ENCODE assay signal across 8 mouse cellular contexts in the genomic region with DNA sequence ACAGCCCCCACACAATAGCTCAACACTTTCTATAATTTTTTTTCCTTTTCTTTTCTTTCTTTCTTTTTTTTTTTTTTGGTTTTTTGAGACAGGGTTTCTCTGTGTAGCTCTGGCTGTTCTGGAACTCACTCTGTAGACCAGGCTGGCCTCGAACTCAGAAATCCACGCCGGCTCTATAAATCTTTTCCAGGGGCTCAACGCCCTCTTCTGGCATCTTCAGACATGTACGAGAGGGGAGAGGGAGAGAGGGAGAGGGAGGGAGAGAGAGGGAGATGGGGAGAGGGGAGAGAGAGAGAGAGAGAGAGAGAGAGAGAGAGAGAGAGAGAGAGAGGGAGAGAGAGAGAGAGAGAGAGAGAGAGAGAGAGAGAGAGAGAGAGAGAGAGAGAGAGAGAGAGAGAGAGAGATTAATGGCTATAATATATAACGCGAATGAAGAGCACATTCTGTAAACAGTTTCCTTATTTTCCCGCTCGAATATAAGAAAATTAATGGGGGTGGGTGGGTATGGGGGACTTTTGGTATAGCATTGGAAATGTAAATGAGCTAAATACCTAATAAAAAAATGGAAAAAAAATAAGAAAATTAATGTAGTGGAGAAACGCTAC. TPM values are rescaled to one million over a fixed set of nuclear protein-coding genes. Genes with fewer than 3 reads are reported as not detected.
A peak's percentile ranks its signal among the peaks of the same experiment; 100 is the strongest.
DNase-seq lines count a peak whose midpoint lies in the region; ATAC-seq and TF ChIP-seq lines count a peak whose summit lies in the region.
"Not testable (repeated sequence)": the region's sequence is repeated elsewhere in the genome, so short reads cannot be mapped to it uniquely, and the experiment has no call there.

No protein-coding gene starts in this region.

- TF ChIP-seq POLR2A in heart, adult 2 months (IDR thresholded peaks at IDR 0.05; ENCODE audit: insufficient read depth, low read depth, low read length), result not testable (repeated sequence)

- peak overlapping the region; percentile 56 for H3K4me3 ChIP-seq in C2C12 (ENCODE audit: insufficient read depth, poor library complexity, severe bottlenecking)
- H3K4me3 ChIP-seq in embryonic facial prominence, embryonic 10.5 days, result peak overlapping the region; percentile 91
- peak overlapping the region; percentile 94 for H3K4me3 ChIP-seq in heart, adult 2 months
- peak overlapping the region; percentile 79 for H3K4me3 ChIP-seq in intestine, embryonic 14.5 days (ENCODE audit: low read depth, low read length)
- peak overlapping the region; percentile 91 for H3K4me3 ChIP-seq in midbrain, embryonic 12.5 days

- H3K27me3 ChIP-seq in C2C12 (ENCODE audit: control insufficient read depth, insufficient read depth, insufficient read length); embryonic facial prominence, embryonic 10.5 days (replicated peaks; ENCODE audit: low read depth, poor library complexity, severe bottlenecking); heart, adult 2 months (ENCODE audit: control insufficient read depth, insufficient read depth, low read length); intestine, embryonic 14.5 days (replicated peaks; ENCODE audit: control insufficient read depth, insufficient read depth, low read length); midbrain, embryonic 12.5 days; splenic B cell, adult 2 months (ENCODE audit: control insufficient read depth, insufficient read depth, low read length, poor library complexity, severe bottlenecking): not testable (repeated sequence)

- peak overlapping the region; percentile 94 for H3K27ac ChIP-seq in embryonic facial prominence, embryonic 10.5 days (replicated peaks)
- peak overlapping the region; percentile 91 for H3K27ac ChIP-seq in heart, adult 2 months
- H3K27ac ChIP-seq in intestine, embryonic 14.5 days (ENCODE audit: low read depth), result peak overlapping the region; percentile 77; the same call in 1 of the 2 replicates
- H3K27ac ChIP-seq in midbrain, embryonic 12.5 days (replicated peaks), result peak overlapping the region; percentile 75

- H3K9me3 ChIP-seq in embryonic facial prominence, embryonic 10.5 days; intestine, embryonic 14.5 days (ENCODE audit: control insufficient read depth, low read length); midbrain, embryonic 12.5 days: not testable (repeated sequence)

- not testable (repeated sequence) for H3K4me1 ChIP-seq in embryonic facial prominence, embryonic 10.5 days; heart, adult 2 months (ENCODE audit: control insufficient read depth, insufficient read depth, low read length); intestine, embryonic 14.5 days (replicated peaks; ENCODE audit: control insufficient read depth, insufficient read depth, low read length); midbrain, embryonic 12.5 days

- TF ChIP-seq CTCF in C2C12 (IDR thresholded peaks at IDR 0.05; ENCODE audit: control insufficient read depth, insufficient read depth, insufficient read length); heart, adult 2 months (IDR thresholded peaks at IDR 0.05): not testable (repeated sequence)

- not testable (repeated sequence) for H3K9ac ChIP-seq in heart, adult 2 months (ENCODE audit: low read depth, low read length)
- peak overlapping the region; percentile 75 for H3K9ac ChIP-seq in intestine, embryonic 14.5 days (ENCODE audit: low read length)
- H3K9ac ChIP-seq in midbrain, embryonic 12.5 days (replicated peaks), result peak overlapping the region; percentile 83; the same call in 1 of the 2 replicates

- TF ChIP-seq EP300 in heart, adult 2 months (IDR thresholded peaks at IDR 0.05; ENCODE audit: insufficient read depth, low read depth, low read length), result not testable (repeated sequence)

- intact Hi-C loops in heart, adult 2 months (cut with DNase I), result not testable (repeated sequence)

- ATAC-seq in intestine, embryonic 14.5 days (replicated peaks; ENCODE audit: low FRiP score, low TSS enrichment, low read depth), result 0 out of 2 replicates have a peak, but pooled peaks have one; percentile 6
- peak; percentile 7; the same call in 1 of the 2 replicates for ATAC-seq in midbrain, embryonic 12.5 days (ENCODE audit: low FRiP score, low read depth)

- DNase-seq in brain, adult 2 months (ENCODE audit: low read depth, low spot score), result peak; percentile 77
- DNase-seq in embryonic facial prominence, embryonic 10.5 days (ENCODE audit: low spot score), result peak; percentile 23
- DNase-seq in heart, adult 2 months; intestine, embryonic 14.5 days (ENCODE audit: low spot score): not testable (repeated sequence)
- peak; percentile 12 for DNase-seq in liver
- DNase-seq in splenic B cell, adult 2 months (ENCODE audit: low read depth, low spot score), result peak; percentile 11

- H3K79me2 ChIP-seq in C2C12 (ENCODE audit: control insufficient read depth, insufficient read depth); heart, adult 2 months (replicated peaks; ENCODE audit: control insufficient read depth, insufficient read depth, low read length): not testable (repeated sequence)

- H3K79me3 ChIP-seq in C2C12 (ENCODE audit: low read depth), result not testable (repeated sequence)

- H3ac ChIP-seq in C2C12 (ENCODE audit: control insufficient read depth, insufficient read length, low read depth), result not testable (repeated sequence)

- not testable (repeated sequence) for H3K36me3 ChIP-seq in C2C12 (ENCODE audit: control insufficient read depth, insufficient read depth); embryonic facial prominence, embryonic 10.5 days (replicated peaks); heart, adult 2 months (ENCODE audit: control insufficient read depth, insufficient read depth, low read length); intestine, embryonic 14.5 days (ENCODE audit: control insufficient read depth, insufficient read depth, low read length); midbrain, embryonic 12.5 days; splenic B cell, adult 2 months (ENCODE audit: control insufficient read depth, insufficient read depth, low read length, poor library complexity, severe bottlenecking)

- WGBS in embryonic facial prominence, embryonic 10.5 days, result 8% methylated on average over 10 of the region's 10 CpGs
- 8% methylated on average over 10 of the region's 10 CpGs for WGBS in heart, adult 2 months
- 6% methylated on average over 10 of the region's 10 CpGs for WGBS in intestine, embryonic 14.5 days
- WGBS in midbrain, embryonic 12.5 days, result 12% methylated on average over 10 of the region's 10 CpGs

- H3K4me2 ChIP-seq in intestine, embryonic 14.5 days (ENCODE audit: low read length), result peak overlapping the region; percentile 69
- H3K4me2 ChIP-seq in midbrain, embryonic 12.5 days (replicated peaks), result peak overlapping the region; percentile 78

RNA-seq across cellular contexts. Expression of a gene that starts 0.5 kb away (rescaled TPM):
- 5.2 TPM for polyA plus RNA-seq in C2C12 (2012; fragmentation: generic; extraction: Trizol)
- polyA plus RNA-seq in embryonic facial prominence, embryonic 10.5 days (2016; fragmentation: Nextera tagmentation; extraction: Ambion mirVana), result 30.8 and 32.4 TPM in 2 replicates
- 10 to 100 TPM; 12.9 to 16.8 TPM for total RNA-seq in heart, adult 2 months (2021)
- polyA plus RNA-seq in heart, adult 2 months (2012; rRNA removed), result 10.2 and 16.4 TPM in 2 replicates
- 29.4 and 36.5 TPM in 2 replicates for polyA plus RNA-seq in intestine, embryonic 14.5 days (2014; fragmentation: Nextera tagmentation; extraction: Ambion mirVana)
- 53.7 TPM in 2 replicates for polyA plus RNA-seq in midbrain, embryonic 12.5 days (2016; fragmentation: Nextera tagmentation; extraction: Ambion mirVana)

RNA-seq across cellular contexts. Expression of a gene that starts 26.0 kb away (rescaled TPM):
- polyA plus RNA-seq in C2C12 (2012; fragmentation: generic; extraction: Trizol), result 7.8 TPM
- polyA plus RNA-seq in embryonic facial prominence, embryonic 10.5 days (2016; fragmentation: Nextera tagmentation; extraction: Ambion mirVana), result 11.2 and 13.5 TPM in 2 replicates
- total RNA-seq in heart, adult 2 months (2021), result 10 to 100 TPM; 32.4 to 38.1 TPM
- 15.9 and 24.9 TPM in 2 replicates for polyA plus RNA-seq in heart, adult 2 months (2012; rRNA removed)
- 11.4 and 11.6 TPM in 2 replicates for polyA plus RNA-seq in intestine, embryonic 14.5 days (2014; fragmentation: Nextera tagmentation; extraction: Ambion mirVana)
- polyA plus RNA-seq in midbrain, embryonic 12.5 days (2016; fragmentation: Nextera tagmentation; extraction: Ambion mirVana), result 26.1 and 27.5 TPM in 2 replicates

RNA-seq across cellular contexts. Expression of a gene that starts 55.7 kb away (rescaled TPM):
- not detected for polyA plus RNA-seq in C2C12 (2012; fragmentation: generic; extraction: Trizol)
- 14.1 and 16.4 TPM in 2 replicates for polyA plus RNA-seq in embryonic facial prominence, embryonic 10.5 days (2016; fragmentation: Nextera tagmentation; extraction: Ambion mirVana)
- 1 to 10 TPM; 2.0 to 3.0 TPM for total RNA-seq in heart, adult 2 months (2021)
- 3.0 and 3.4 TPM in 2 replicates for polyA plus RNA-seq in heart, adult 2 months (2012; rRNA removed)
- polyA plus RNA-seq in intestine, embryonic 14.5 days (2014; fragmentation: Nextera tagmentation; extraction: Ambion mirVana), result 5.9 and 6.9 TPM in 2 replicates
- 24.7 and 29.8 TPM in 2 replicates for polyA plus RNA-seq in midbrain, embryonic 12.5 days (2016; fragmentation: Nextera tagmentation; extraction: Ambion mirVana)
